In genomic region chr10:48581081-48581480, GRCm38 (mm10) we compare ENCODE assay signal across 16 mouse cellular contexts.
"Had no signal": no experiment of that assay in that cellular context is flagged by ENCODE, and none has a peak within 500 bp of the region (broad histone marks: within the 10 kb centered on the region; RNA-seq: fewer than 3 reads in every experiment).

No protein-coding gene starts in this region.

- H3K27ac ChIP-seq: lung, embryonic 15.5 days; macrophage; midbrain, embryonic 13.5 days; midbrain, embryonic 15.5 days; neural tube, embryonic 12.5 days had no signal

- DNase-seq: liver, postnatal 0 days; lung, adult 2 months; lung, postnatal 14 days; lung, postnatal 36 days; right cerebral cortex, postnatal 25 days; right cerebral cortex, postnatal 4 days; spleen, adult 18-20 months; thymus, adult 18-20 months; thymus, postnatal 14 days; thymus, postnatal 36 days had no signal

- H3K4me3 ChIP-seq: lung, embryonic 15.5 days; megakaryocyte, embryonic 14.5 days; midbrain, embryonic 13.5 days; midbrain, embryonic 15.5 days; neural tube, embryonic 12.5 days had no signal
